Mouse (Mus musculus): ENCODE data around the gene Wnt10b.
A peak's percentile ranks its signal among the peaks of the same experiment; 100 is the strongest.

Wnt10b gene

DNA sequence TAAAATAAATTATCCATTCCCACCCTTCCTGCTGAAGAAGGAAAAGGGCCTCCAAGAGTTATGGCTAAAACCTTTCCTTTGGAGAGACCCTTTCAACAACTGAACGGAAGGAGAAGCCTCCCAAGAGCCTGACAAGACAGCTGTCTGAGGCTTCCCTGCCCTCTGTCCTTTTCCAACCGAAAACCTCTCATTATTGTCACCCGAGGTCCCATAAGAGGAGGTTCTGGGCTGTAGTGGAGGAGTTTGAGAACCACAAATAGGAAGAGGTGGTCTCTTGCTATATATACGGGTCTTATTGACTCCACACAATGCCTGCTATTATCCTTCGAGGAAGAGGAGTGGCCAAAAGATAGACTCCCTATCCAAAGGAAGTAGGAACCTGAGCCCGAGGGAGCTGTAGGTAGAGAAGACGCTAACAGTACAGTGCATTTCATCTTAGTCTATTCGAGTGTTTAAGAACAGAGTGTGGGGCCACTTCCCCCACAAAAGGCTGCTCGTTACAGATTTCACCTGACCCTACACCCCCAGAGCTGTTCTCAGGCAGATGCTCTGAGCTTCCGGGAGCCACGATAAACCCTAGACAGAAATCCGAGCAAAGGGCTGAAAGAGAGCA, 6.0 kb downstream of the Wnt10b start:
- DNase-seq: no peak

DNA sequence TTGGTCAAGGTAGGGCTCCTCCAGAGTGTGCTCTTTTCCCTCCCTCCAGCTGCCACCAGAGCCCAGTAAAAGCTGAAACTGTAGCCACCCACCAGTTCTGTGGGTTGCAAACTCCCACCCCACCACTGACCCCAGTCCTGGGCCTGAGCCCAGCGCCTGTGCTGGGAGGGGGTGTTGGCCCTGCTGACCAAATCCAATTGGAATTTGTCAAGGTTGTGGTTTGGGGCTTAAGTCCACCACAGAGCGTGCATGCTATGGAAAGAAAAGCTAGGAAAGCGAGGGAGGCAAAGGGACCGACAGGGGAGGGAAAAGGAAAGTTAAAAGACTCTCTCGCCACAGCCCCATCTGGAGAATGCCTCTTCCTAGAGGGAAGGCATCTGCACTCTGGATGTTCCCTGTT, 9.7 kb downstream of the Wnt10b start:
- no peak for DNase-seq

DNA sequence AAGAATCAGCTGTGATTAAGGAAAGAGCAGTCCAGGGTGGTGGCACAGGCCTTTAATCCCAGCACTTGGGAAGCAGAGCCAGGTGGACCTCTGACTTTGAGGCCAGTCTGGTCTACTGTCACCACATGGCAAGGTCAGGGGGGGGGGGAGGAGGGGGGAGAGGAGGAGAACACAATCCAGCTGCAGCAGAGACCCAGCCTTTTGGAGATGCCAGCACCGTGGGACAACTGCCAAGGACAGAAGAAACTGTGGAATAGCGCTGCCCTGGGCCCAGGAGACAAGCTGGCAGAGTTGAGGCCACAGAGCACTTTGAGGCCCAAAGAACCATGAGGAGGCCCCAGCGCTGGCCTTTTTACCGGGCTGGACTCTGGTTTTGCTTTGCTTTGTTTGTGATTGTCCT, 12.0 kb downstream of the Wnt10b start:
- DNase-seq: no peak

DNA sequence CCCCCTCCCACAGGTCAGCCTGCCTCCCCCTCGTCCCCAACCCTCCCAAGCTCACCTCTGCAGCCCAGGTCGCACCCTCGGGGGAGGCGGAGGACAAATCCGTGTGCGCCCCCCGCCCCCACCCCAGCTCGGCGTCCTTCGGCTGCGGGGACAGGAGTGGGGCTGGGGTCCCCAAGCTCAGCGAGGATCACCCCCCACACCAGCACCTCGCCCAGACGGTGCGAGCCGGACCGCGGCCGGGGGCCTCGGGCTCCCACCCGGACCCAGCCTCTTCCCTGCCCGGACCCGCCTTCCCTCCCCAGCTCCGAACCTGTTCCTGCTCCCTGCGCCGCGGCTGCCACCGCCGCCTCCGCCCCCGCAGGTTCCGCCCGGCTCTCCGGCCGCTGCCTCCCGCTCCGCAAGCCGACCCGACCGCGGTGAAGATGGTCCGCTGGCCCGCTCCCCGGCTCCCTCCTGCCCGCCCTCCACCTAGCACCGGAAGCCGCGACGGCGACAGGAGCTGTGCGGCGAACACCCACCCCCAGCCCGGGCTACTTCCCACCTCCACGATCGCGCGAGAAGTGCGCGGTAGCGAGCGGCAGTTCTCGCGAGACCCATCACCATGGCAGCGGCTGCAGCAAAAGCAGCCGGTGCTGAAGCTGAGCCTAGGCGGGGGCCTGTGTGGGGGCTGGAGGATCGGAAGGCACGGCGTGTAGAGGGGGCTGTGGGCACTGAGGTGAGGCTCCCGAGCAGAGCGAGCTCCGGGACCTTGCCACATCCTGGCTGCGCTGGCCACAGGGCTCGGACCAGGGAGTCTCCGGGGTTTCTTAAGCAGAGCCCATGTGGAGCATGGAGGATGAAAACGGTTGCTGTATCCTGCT, 15.1 kb downstream of the Wnt10b start, which contains the start of gene Arf3:
Gene Arf3 (minus strand): TSS at position 545 of the 860 bp plus-strand sequence.
- DNase-seq: peak; percentile 98

DNA sequence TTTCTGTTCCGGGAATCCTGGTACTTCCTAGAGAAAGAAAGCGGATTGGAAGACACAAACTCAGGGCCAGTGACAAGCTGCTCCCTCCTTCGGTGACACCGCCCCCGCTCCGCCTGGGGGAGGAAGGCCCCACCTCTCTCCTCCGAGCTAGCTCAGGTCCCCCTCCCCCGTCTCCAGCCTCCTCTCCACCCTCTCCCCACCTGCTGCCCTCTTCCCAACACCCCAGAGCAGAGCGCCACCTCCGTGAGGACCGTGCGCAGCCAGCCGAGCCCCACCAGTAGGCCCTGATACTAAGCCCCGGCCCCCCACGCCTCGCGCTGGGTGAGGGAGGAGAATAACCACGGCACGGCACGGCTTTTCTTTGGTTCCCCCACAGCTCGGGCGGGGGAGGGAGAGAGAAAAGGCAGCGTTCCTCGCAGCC, 15.7 kb downstream of the Wnt10b start:
- peak; percentile 89 for DNase-seq

DNA sequence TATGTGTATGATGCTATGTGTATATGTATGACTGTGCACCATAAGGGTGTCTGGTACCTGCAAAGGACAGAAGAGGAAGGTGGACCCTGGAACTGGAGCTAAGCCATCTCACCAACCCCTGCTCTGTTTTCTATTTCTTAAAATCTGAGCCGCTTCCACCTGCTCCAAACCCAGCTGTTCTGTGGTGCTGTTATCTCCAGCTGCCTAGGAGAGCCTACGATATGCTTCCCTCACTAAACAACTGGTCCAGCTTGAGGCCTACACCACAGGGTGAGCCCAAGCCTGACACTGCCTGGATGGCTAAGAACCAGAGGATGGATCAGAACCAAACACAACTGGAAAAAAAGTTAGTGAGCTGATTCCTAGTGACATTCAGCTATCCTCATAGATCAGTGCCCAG, 23.8 kb downstream of the Wnt10b start:
- DNase-seq: no peak

DNA sequence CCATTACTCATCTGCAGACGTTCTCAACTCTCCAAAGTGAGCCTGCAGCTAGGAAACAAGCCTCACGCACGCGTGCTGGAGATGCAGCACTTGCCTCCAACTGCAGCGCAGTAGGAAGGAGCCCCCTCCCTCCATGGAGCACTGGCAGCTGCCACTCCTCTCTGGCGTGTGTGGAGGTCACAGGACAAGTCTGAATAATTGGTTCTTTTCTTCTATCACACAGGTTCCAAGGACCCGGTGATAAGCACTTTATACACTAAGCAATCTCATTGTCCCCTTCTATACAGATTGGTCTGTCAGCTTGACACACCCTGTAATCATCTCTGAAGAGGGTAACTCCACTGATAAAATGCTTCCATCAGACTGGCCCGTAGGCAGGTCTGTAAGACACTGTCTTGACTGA, 24.9 kb downstream of the Wnt10b start:
- DNase-seq: no peak

DNA sequence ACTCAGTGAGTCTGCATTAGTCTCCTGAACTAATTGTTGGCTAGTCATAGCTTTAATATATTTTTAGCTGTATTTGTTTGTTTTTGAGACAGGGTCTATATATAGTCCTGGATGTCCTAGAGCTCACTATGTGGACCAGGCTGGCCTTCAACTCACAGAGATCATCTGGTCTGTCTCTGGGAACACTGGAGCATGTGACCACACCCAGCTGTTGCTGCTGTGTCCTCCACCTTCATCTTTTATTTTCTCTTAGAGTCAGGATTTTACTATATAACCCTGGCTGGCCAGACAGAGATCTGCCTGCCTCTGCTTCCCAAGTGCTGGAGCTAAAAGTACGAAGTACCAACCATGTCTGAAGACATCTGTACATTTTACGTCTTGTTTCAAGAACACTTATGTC, 28.9 kb downstream of the Wnt10b start:
- no peak for DNase-seq

DNA sequence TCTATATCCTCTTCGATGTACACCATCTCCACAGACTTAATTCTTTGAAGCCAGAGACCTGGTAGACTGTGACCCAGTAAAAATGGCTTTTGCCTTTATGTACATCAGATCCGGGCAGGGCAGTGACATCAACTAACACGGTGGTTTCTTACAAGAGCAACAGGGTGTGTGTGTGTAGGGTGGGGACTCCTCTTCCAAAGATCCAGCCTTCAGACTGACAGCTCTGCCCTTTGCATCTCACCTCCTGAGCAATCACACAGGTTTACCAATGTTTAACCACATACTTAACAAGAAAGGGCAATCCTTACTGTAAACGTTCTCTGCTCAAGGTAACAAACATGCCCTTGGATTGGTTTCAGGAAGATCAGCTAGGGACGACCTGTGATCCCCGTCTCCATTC, 30.7 kb downstream of the Wnt10b start:
- DNase-seq: no peak

DNA sequence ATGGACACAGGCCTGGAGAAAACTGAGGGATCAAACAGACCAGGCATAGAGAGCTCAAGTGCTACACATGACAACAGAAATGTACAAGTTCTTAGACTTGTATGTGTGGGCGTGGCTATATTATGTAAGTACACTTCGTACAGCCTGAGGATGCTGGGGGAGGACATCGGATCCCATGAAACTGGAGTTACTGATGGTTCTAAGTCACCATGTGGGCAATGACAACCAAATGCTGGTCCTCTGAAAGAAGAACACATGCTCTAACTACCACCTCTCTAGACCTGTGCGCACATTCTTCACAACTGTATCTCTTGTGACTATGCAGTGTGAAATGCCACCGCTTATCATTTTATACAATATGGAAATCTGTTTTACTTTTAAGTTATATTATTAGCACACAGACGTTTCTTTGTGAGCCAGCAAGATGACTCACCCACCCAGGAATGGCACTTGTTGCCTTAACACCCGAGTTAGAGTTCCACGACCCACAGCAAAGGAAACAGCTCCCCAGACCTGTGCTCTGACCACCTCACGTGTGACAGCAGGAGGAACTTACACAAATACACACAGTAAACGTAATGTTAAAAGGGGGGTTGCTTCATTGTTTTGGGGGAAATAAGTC, 31.5 kb downstream of the Wnt10b start:
- no peak for DNase-seq

DNA sequence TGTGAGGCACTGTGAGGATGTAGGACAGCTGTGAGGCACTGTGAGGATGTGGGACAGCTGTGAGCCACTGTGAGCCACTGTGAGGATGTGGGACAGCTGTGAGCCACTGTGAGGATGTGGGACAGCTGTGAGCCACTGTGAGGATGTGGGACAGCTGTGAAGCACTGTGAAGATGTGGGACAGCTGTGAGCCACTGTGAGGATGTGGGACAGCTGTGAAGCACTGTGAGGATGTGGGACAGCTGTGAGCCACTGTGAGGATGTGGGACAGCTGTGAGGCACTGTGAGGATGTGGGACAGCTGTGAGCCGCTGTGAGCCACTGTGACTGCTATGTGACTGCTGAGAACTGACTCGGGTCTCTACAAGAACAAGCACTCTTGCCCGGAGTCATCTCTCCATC, 34.1 kb downstream of the Wnt10b start:
- DNase-seq: peak; percentile 32

DNA sequence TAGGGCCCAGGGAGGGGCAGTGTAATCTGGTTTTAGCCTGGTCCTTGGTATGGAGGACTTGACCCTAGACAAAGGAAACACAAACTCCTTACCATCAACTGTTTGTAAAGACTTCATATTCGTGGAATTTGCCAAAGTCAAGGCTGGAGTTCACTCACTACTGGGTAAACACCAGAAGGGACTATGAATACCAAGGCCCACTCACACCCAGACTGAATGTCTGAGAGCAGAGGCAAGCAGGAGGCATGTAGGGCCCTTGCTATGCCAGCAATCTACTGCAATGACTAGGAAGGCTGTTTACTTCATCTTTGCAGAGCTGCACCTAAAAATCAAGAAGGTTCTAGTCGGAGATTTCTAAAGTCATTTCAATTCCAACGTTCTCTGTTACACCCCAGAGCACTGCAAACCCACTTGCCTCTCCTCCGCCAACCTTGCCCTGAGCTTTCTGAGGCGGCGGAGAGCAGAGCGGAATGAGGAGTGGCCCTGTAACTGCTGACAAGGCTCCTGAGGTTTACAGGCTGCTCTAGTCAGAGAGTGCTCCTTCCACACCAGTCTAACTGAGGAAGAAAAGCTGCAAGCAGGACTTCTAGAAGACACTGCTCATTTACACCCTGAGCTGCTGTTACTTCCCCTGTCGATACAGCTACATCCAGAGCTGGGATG, 35.1 kb downstream of the Wnt10b start:
- peak; percentile 25 for DNase-seq

DNA sequence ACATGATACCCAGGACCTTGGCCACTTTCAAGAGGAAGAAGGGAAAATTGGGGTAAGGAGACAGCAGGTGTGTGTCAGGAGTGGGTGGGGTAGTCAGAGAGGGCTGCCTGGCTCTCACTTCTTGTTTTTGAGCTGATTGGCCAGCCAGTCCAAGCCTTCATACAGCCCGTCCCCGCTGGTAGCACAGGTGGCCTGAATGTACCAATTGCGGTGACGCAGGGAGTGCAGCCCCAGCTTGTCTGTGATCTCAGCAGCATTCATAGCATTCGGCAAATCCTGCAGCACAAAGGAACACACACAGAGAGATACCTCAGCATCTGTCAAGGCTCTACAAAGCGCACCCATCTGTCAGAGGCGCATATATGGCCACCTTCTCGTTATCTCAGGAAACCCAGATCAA, 37.7 kb downstream of the Wnt10b start:
- no peak for DNase-seq

DNA sequence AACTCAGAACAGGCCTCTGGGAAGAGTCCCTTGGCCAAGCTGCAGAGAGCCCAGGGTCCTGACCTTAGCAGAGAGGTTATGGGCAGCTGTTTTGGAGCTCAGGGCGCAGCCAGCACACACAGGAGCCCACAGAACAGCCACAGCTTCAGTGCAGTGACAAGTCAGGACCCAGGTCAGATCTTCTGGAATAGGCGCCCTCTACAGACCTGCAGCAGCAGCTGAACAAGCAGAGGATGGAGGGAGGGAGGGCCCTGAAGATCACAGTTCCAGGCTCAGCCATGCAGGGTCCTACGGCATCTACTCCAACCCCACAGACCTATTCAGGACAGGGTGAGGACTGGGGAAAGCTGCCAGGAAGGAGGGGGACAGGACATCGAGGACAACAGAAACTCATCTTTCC, 39.2 kb downstream of the Wnt10b start:
- DNase-seq: no peak

DNA sequence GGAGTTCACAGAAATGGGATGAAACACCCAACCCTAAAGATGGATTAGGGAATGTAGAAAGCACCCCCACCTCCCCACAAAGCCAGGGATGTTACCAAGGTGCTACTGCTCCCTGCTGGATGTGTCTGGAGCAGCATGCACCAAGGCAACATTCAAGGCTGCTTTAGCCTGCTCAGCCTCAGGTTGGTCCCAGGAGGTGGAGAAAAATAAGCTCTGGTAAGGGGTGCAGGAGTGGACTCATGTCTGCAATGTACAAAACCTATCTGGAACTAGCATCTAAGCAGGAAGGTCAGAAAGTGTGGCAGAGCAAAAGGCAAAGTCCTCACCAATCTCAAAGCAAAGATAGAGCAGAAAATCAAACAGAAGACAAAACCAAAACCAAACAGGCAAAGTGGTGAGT, 40.1 kb downstream of the Wnt10b start:
- DNase-seq: peak; percentile 67

DNA sequence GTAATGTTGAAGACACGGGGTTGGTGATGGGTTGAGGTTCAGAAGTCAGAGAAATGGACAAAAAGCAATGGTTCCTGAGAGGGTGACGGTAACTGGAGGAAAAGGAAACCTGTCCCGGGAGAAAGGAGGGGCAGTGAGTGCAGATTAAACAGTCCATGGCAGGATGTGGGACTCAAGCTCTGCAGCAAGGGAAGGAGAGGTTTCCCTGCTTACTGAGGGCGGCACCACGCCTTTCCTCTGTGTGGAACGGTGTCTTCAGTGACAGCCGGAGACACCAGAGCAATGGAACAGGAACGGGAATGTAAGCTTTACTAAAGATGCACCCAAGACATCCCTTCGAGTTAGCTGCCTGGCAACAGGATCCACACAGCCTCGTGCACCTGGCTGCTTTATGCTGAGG, 41.4 kb downstream of the Wnt10b start:
- peak; percentile 55 for DNase-seq

DNA sequence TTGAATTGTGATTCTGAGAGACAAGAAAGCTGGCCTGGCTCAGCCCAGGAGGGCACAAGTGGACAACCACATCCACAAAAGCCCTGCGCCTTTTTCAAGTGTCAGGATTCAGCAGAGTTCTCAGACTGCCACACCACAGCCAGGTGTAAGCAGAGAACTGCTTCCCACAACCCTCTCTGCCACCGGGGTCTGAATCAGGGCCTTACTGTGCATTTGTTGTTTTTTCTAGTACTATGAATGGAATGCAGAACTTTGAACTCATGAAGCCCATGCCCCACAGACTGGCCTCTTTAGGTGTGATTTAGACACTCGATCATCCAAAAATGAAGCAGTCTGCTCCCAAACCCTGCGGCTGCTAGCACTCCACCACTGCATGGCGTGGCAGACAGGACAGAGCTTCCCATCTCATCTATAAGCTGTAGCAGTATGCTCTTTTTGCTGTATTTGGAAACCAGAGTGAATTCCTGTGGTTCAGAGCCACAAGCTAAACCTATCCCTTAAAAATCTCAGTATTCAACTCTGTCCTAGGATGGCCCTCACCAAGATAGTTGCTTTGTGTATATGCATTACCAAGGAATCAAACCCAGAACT, 43.9 kb downstream of the Wnt10b start:
- DNase-seq: no peak

DNA sequence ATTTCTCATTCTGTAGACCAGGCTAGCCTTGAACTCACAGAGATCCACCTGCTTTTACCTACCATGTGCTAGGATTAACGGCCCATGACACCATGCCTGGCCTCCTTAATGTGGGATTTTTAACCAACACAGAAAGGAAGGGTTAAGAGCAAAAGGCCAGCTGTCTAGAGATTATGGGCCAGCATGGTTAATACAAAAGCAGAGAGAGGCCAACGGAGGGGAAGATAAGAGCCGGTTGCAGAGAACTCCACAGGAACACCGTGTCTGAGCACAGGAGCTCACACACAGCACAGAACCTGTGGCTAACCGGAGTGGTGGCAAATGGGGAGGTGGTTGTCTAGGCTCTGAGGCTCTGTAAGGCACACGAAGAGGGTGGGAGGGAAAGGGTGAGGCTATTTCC, 44.6 kb downstream of the Wnt10b start:
- DNase-seq: no peak

DNA sequence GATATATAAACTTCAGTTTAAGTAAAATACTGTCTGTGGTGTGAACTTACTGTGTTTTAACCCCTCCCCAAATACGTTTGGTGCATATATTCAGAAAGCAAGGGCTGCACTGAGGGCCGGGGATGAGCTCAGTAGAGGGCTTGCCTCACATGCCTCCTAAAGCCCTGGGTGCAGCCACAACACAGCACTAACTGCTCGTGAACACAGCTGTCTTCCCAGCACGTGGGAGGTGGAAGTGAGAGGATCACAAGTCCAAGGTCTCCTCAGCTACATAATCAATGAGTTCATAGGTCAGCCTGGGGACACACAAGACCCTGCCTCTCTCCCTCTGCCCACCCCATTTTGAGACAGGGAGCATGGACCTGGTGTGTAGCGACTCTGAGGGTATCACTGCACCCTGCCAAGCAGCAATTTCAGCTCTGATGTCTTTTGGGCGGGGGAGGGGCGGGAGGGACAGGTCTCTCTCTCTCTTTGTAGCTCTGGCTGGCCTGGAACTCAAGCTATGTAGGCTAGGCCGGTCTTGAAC, 45.9 kb downstream of the Wnt10b start:
- DNase-seq: no peak

DNA sequence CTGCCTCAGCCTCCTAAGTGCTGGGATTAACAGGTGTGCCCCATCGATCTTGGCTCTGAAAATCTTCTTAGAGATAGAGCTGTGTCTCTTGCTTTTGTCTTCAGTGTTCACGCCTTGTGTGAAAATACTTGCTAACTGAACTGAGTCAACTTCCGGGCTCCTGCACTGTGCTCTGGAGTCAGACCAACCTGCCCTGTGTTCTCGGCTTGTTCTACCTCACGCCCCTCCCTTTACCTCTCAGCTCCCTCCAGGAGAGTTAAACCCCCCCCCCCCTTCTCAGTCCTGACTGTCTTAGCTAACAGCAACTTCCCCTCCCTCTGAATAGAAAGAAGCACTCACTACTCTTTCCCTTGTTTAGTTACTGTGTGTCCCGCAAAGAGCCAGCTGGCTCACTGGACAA, 47.2 kb downstream of the Wnt10b start:
- no peak for DNase-seq

DNA sequence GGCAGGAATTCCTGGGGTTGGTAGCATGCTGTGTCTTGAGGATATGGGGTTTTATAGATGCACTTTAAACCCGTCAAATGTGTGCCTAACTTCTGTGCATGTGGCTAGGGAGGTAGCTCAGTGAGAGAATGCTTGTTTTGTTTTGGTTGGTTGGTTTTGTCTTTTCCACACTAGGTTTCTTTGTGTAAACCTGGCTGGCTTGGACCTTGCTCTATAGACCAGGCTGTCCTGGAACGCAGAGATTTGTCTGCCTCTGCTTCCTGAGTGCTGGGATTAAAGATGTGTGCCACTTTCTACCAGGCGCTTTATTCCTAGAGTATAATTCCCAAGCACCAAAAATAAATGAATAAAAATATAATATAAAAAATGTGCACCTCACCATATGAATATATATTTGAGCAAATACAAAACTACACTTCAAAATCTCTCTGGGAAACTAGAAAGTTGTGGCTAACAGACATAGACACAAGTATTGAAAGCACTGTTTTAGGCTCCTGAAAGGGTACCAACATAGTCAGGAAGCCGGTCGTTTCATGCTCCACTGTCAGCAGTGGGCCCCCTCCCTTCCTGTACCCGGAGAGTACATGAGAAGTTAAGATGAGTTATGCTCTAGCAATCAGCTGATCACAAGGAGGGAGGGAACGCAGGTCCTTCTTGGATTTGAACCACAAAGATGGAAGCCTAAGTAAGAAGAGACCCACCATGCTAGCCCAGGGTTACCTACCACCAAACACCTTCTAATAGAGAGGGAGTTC, 48.0 kb downstream of the Wnt10b start:
- DNase-seq: no peak

DNA sequence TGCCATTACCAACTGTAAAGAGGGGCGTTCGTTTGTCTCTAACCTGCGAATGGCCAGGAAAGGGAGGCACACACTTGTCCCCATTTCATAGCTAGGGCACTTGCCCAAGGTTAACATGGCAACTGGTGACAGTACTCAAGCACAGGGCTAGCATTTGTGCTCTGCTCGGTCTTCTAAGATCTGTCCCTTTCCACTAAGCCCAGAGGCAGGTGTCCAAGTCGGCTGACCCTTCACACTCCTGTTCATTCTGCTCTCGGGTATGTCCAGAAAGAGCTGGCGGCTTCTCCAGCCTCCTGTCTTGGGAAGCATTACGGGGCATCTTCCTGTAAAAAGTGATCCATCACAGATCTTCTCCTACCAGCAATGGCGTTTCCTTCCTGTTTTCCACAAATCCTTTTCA, 49.6 kb downstream of the Wnt10b start:
- peak; percentile 34 for DNase-seq

Data from lung, postnatal 10 days (tissue).